Mouse (Mus musculus): ENCODE results near the gene Slc2a4.

DNA sequence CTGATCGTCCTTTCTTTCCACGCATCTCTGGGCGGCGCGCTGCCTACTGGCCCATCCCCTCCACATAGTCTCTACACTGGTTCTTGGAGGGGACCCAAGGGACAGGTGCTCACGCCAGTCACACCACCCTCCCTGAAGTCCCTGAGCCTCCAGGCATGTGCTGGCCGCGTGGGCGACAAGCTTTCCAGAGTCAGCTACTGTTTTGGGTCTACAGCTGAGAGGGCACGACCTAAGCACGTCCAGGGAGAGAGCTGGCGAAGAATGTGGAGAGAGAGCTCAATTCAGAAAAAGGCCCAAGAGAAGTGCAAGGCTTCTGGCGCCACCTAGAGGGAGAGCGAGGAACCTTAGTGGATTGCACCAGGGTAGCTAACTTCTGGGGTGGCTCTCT lies 769 bp upstream of the Slc2a4 start:
- TF ChIP-seq CTCF (conservative IDR thresholded peaks at IDR 0.05; ENCODE audit: insufficient read depth, insufficient read length, low read depth, low read length) (peak; percentile 97; the same call in 1 of the 2 replicates), POLR2A (IDR thresholded peaks at IDR 0.05; ENCODE audit: low read depth, low read length) (no peak)
